In the genomic region with DNA sequence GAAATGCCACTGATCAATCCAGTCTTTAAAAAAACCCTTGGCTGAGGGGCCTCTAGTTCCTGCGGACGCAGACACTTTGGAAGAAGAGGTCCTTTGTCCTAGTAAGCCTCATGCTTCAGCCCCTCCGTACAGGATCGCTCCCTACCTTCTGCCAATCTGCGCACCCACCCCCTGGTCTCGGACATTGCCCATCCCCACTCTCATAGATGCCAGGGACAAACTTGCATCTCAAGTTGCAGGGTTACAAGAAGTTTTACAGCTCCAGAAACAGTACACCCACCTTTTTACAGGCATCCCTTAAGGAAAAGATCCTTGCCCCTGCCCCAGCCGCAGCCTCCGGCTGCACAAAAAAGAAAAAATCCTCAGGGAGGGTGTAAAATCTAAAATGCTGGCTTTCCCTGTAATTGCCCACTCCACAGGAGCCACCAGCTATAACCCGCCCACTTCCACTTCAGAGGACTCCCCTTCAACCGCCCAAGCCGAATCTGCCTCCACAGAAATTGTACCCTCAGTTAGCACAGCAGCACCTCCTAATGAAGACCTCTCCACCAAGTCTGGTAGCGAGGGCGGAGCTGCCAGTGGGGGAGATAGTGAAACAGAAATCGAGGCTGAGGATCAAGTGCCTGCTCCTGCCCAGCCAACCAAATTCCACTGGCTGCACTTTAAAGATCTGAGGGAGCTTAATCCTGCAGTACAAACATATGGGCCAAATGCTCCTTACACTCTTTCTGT, we compare ENCODE assay signal across 13 mouse cellular contexts. TPM values are rescaled to one million over a fixed set of nuclear protein-coding genes. Genes with fewer than 3 reads are reported as not detected.
DNase-seq lines count a peak whose midpoint lies in the region; ATAC-seq and TF ChIP-seq lines count a peak whose summit lies in the region.
"Not testable (repeated sequence)": the region's sequence is repeated elsewhere in the genome, so short reads cannot be mapped to it uniquely, and the experiment has no call there.
"Had no signal": no experiment of that assay in that cellular context is flagged by ENCODE, and none has a peak within 500 bp of the region (broad histone marks: within the 10 kb centered on the region; RNA-seq: fewer than 3 reads in every experiment).

No protein-coding gene starts in this region.

- not testable (repeated sequence) for H3K4me1 ChIP-seq in embryonic facial prominence, embryonic 13.5 days; heart, embryonic 12.5 days (replicated peaks); heart, embryonic 16.5 days (ENCODE audit: control insufficient read depth, insufficient read depth, low read length); kidney, postnatal 0 days (replicated peaks; ENCODE audit: insufficient read depth, low read length); limb, embryonic 13.5 days; lung, embryonic 14.5 days (ENCODE audit: insufficient read depth)

- not testable (repeated sequence) for H3K4me3 ChIP-seq in embryonic facial prominence, embryonic 13.5 days; heart, embryonic 16.5 days (ENCODE audit: low read length); kidney, postnatal 0 days (replicated peaks; ENCODE audit: low read depth, low read length); lung, embryonic 14.5 days (ENCODE audit: low read depth, low read length)
- peak overlapping the region; percentile 8; the same call in 1 of the 2 replicates for H3K4me3 ChIP-seq in heart, embryonic 12.5 days
- peak overlapping the region; percentile 24 for H3K4me3 ChIP-seq in limb, embryonic 13.5 days

- peak overlapping the region; percentile 18; the same call in 1 of the 2 replicates for H3K4me2 ChIP-seq in embryonic facial prominence, embryonic 13.5 days
- peak overlapping the region; percentile 51 for H3K4me2 ChIP-seq in heart, embryonic 12.5 days
- H3K4me2 ChIP-seq in heart, embryonic 16.5 days (ENCODE audit: low read depth, low read length), result peak overlapping the region; percentile 37
- H3K4me2 ChIP-seq in kidney, postnatal 0 days (ENCODE audit: low read length), result peak overlapping the region; percentile 28; the same call in 1 of the 2 replicates
- H3K4me2 ChIP-seq in limb, embryonic 13.5 days (replicated peaks), result peak overlapping the region; percentile 51
- H3K4me2 ChIP-seq in lung, embryonic 14.5 days, result 0 out of 2 replicates have a peak overlapping the region, but pooled peaks have one; percentile 10

- H3K9me3 ChIP-seq in embryonic facial prominence, embryonic 13.5 days; heart, embryonic 12.5 days (replicated peaks); heart, embryonic 16.5 days (replicated peaks; ENCODE audit: control insufficient read depth, low read length); kidney, postnatal 0 days (replicated peaks; ENCODE audit: low read length); limb, embryonic 13.5 days; lung, embryonic 14.5 days (ENCODE audit: low read depth, low read length): not testable (repeated sequence)

- not testable (repeated sequence) for TF ChIP-seq CTCF in kidney, postnatal 0 days (IDR thresholded peaks at IDR 0.05; ENCODE audit: low read depth); lung, embryonic 14.5 days (IDR thresholded peaks at IDR 0.05; ENCODE audit: low read depth)

- not testable (repeated sequence) for H3K27ac ChIP-seq in embryonic facial prominence, embryonic 13.5 days; heart, embryonic 12.5 days (ENCODE audit: poor library complexity, severe bottlenecking); heart, embryonic 16.5 days (ENCODE audit: low read length); kidney, postnatal 0 days; limb, embryonic 13.5 days; lung, embryonic 14.5 days (ENCODE audit: low read depth)

- DNase-seq in kidney, adult 9 months, result peak; percentile 28
- peak; percentile 34 for DNase-seq in kidney, postnatal 0 days (ENCODE audit: low spot score)
- peak; percentile 2 for DNase-seq in lung, embryonic 14.5 days

- H3K36me3 ChIP-seq in embryonic facial prominence, embryonic 13.5 days; heart, embryonic 12.5 days; heart, embryonic 16.5 days (ENCODE audit: control insufficient read depth, insufficient read depth); kidney, postnatal 0 days (ENCODE audit: insufficient read depth, low read length); limb, embryonic 13.5 days; lung, embryonic 14.5 days (ENCODE audit: insufficient read depth): not testable (repeated sequence)

- not testable (repeated sequence) for H3K9ac ChIP-seq in embryonic facial prominence, embryonic 13.5 days; heart, embryonic 16.5 days (ENCODE audit: low read length); kidney, postnatal 0 days (ENCODE audit: low read depth, low read length); limb, embryonic 13.5 days; lung, embryonic 14.5 days
- H3K9ac ChIP-seq in heart, embryonic 12.5 days, result 0 out of 2 replicates have a peak overlapping the region, but pooled peaks have one; percentile 18

- 45% methylated on average over 14 of the region's 14 CpGs for WGBS in embryonic facial prominence, embryonic 13.5 days
- 45% methylated on average over 14 of the region's 14 CpGs for WGBS in heart, embryonic 12.5 days
- 49% methylated on average over 14 of the region's 14 CpGs for WGBS in heart, embryonic 16.5 days
- WGBS in kidney, postnatal 0 days, result 24% methylated on average over 14 of the region's 14 CpGs
- WGBS in limb, embryonic 13.5 days, result 42% methylated on average over 14 of the region's 14 CpGs
- 50% methylated on average over 14 of the region's 14 CpGs for WGBS in lung, embryonic 14.5 days

- ATAC-seq in embryonic facial prominence, embryonic 13.5 days (ENCODE audit: insufficient number of reproducible peaks, insufficient read depth, low FRiP score, low TSS enrichment, low read depth); heart, embryonic 12.5 days (ENCODE audit: insufficient number of reproducible peaks, low FRiP score); heart, embryonic 16.5 days (replicated peaks; ENCODE audit: extremely low read depth, insufficient read depth, low FRiP score); lung, embryonic 14.5 days (ENCODE audit: insufficient read depth): not testable (repeated sequence)
- peak; percentile 57 for ATAC-seq in kidney, postnatal 0 days (replicated peaks; ENCODE audit: low FRiP score, low read depth)
- peak; percentile 69 for ATAC-seq in limb, embryonic 13.5 days (ENCODE audit: low FRiP score, low read depth)

- not testable (repeated sequence) for H3K27me3 ChIP-seq in embryonic facial prominence, embryonic 13.5 days; heart, embryonic 12.5 days (replicated peaks); heart, embryonic 16.5 days (ENCODE audit: control insufficient read depth, insufficient read depth, low read length); kidney, postnatal 0 days (ENCODE audit: insufficient read depth, low read length); limb, embryonic 13.5 days; lung, embryonic 14.5 days (ENCODE audit: insufficient read depth, low read length)

RNA-seq across cellular contexts. Expression of a gene that starts 2.5 kb away (rescaled TPM):
- not detected in 2 replicates for polyA plus RNA-seq in embryonic facial prominence, embryonic 13.5 days (2015; fragmentation: Nextera tagmentation; extraction: Ambion mirVana)
- not detected in 2 replicates for polyA plus RNA-seq in heart, embryonic 12.5 days (2016; fragmentation: Nextera tagmentation; extraction: Ambion mirVana)
- polyA plus RNA-seq in heart, embryonic 16.5 days (2015; fragmentation: Nextera tagmentation; extraction: Ambion mirVana), result not detected in 2 replicates
- 9.3 and 11.6 TPM in 2 replicates for polyA plus RNA-seq in kidney, postnatal 0 days (2015; fragmentation: Nextera tagmentation; extraction: Ambion mirVana)
- polyA plus RNA-seq in limb, embryonic 13.5 days (2015; fragmentation: Nextera tagmentation; extraction: Ambion mirVana), result not detected in 2 replicates
- not detected in 2 replicates for polyA plus RNA-seq in lung, embryonic 14.5 days (2014; fragmentation: Nextera tagmentation; extraction: Ambion mirVana)
- polyA plus RNA-seq: embryonic facial prominence, embryonic 12.5 days; forebrain, embryonic 13.5 days; forebrain, postnatal 0 days; hindbrain, embryonic 12.5 days; hindbrain, embryonic 16.5 days; inflammation-experienced regulatory T-cells, adult 6 months had no signal
